Mouse (Mus musculus): Measurements from ENCODE around the gene Magi2.
"Not testable (repeated sequence)": the region's sequence is repeated elsewhere in the genome, so short reads cannot be mapped to it uniquely, and the experiment has no call there.

The Magi2 gene

DNA sequence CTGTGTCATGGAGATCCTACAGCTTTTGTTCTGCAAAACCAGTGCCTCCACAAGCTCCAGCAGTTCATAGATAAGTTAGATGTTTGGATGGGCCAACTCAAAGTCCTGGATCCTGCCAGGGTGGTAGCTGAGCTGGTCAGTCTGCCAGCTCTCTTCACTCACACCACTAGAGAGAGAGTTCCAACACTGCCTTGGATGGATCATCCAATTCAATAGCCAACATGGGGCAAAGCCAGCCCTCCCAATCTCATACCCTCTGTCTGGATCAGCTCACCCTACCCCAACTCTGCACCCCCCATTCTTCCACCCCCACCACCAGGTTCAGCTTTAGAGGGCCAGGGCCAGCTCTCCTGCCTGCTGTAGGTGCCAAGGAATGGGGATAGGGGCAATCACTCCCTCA is 235.7 kb downstream of the Magi2 start:
- no peak for DNase-seq (ENCODE audit: low spot score in 2 of 2)

DNA sequence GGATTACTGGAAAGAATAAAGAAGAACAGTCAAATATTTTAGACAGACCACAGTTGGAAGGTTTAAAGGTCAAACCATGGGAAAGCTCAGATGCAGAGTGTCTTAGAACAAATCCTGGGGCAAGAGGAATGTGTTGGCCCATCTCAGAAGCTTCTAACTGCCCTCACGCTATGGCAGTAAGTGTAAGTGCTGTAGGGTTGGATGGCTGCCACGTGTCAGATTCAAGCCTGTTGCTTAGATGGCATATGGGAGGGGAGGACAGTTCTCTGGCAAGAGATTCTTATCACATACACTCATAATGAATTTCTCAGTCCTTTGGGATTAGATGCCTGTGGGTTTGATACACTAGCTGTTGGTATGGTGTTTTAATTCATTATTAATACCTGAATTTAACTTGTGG is 238.5 kb downstream of the Magi2 start:
- no peak for DNase-seq (ENCODE audit: low spot score in 2 of 2)

DNA sequence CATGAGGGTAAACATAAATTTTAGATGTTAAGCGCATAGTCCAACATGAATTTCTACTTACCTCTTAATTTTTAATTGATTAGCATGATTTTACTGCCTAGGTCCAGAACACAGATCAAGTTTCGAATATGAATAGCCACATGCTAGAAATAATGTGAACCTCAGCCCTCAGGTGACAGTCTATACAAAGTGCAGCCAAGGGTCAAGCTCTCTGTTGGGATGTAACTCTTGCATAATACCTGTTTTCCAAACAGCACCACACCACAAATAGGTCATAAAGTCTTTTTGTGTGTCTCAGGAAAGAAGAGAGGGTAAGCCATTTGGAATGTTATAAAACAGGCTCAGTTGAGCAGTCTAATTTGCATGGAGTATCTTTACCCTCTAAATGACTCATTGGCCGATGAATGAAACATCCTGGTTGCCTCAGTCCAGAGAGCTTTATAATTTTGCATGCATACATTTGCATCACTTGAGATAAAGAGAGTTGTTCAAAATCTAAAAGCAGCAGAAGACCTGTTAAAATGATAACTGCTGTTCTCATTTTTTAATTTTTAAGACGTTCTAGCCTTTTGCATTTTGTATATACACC is 246.1 kb downstream of the Magi2 start:
- no peak for DNase-seq (ENCODE audit: low spot score in 2 of 2)

DNA sequence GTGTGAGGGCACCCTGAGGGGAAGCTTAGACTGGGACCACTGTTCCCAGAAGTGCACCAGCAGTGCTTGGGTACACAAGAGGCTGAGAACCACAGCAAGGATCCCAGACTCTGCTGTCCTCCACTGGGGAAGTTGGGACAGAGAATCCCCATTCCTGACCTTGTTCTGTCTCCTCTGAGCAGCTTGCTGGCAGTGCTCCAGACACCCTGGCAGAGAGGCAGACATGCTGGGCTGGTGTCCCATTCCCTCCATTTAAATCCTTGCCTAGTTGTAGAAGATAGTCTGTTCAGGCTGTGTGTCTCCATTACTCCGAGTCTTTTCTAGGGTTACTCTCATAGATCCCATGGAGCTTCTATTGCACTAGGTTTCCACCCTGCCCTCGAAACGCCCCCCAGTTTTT is 256.1 kb downstream of the Magi2 start:
- DNase-seq (ENCODE audit: low spot score in 2 of 2): peak in 1 of 2 experiments; percentile 16

DNA sequence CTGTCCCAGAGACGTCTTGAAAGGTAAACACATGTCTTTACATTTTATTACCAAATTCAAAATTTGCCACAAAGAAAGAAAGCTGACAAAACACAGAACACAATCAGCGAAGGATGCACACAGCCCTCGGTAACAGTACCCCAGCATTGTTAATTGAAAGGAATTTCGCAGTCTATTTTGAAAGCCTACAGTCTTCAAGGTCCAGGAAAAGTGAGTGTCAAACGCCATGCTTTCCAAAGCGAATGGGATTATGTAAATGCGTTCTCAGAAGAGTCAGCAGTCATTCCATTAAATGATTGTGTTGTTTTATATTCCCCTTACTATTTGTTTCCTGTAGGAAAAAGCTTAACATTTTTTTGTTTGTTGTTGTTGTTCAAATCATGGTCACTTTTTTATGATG is 261.1 kb downstream of the Magi2 start:
- no peak for DNase-seq (ENCODE audit: low spot score in 2 of 2)

DNA sequence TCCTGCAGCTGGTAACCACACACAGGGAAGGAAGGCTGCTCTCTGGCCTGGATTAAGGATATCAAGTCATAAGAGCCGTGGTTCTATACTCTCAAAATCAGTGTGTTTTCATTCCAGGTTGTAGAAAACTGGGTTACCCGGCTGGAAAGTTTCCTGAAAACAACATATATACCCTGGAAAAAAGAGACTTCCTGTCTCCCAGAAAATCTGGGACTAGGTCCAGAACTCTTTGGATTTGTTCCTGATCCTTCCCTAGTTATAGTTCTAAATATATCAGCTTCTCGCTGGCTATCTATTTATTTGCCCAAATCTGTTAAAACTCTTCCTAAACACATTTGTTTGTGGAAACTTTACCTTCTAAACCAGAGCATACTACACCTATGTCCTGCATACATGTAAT is 274.2 kb downstream of the Magi2 start:
- no peak for DNase-seq (ENCODE audit: low spot score in 2 of 2)

DNA sequence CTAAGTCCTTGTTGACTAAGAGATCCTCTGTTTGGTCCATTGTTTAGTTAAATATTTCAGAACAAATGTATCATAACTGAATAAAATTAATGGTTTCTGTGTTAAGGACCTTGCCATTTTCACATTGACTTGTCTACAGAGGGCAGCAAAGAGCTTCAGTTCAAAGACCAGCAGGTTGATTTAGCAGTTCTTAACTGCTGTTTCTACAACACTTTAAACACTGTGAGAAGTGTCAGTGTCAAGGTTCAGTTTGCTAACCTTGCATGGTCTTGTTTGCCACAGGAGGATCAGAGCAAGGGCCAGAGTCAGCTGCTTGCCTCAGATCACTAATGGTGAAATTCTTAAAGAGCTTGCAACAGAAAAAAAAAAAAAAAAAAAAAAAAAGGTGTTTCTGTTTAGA is 295.3 kb downstream of the Magi2 start:
- no peak for DNase-seq (ENCODE audit: low spot score in 2 of 2)

DNA sequence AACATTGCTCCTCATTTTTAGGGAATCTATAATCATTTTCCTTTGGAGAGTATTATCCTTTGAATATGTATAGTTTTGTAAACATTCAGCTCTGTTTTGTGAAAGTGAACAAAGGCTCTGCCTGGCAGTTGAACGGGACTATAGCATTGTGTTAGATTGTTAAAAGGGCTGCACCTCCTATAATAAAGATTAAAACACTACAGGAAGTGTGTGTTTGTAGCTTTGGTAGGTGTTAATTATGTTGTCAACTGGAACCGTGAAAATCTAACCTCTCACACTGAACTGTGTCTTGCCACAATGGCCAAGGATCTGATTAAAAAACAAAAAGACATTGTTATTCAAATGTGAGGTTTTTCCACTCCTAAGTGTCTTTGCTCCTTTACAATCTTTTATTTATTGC is 312.5 kb downstream of the Magi2 start:
- DNase-seq (ENCODE audit: low spot score in 2 of 2): no peak

DNA sequence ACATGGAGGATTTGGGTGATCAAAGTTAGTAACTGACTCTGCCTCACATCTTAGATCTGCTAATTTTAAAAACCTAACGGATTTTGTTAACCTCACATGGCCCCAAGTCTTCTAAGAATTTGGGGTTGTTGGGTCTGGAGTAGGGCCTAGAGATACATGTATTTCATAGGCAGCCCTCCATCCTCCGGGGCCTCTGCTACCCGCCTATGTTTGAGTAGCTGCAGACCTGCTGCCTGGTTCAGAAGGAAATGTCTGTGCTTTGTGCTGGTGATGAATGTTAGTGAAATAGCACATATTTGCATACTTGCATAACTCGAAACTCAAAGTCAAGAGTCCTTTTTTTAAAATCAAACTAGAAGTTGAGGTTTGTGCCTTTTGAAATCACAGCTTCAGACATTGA is 319.6 kb downstream of the Magi2 start:
- DNase-seq (ENCODE audit: low spot score in 2 of 2): no peak

DNA sequence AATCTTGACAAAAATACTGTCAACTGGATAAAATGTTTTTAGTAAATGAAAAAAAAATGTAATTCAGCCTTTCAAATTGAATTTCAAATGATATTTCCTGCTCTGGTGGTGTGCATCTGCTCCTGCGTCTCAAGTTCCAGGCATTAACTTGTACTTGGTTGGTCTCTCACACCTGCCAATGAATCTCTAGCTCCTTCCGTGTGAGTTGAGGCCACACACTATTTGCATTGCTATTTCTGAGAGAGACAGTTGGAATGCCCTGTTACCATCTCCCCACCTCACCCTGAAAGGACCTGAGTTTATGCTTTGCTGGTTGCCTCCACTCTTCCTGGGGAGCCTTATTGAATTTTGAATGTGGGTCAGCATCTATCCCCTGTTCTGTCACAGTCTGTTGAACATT is 320.1 kb downstream of the Magi2 start:
- no peak for DNase-seq (ENCODE audit: low spot score in 2 of 2)

DNA sequence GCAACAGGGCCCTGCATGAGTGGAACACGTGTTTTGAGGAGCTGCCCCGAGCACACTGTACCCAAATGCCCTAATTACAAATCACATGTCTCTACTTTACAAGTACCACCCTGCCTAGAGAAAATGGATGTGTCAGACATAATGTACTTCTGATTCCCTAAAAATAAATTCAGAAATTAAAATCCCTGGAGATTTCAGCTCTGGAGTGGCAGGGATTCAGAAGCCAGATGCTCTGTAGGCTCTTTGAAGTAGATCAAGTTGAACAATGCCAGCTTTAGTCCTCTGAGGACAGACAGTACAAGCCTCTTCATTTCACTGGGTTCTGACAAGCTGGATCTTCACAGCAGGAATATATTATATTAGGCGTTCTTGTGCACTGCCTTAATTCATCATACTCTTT is 326.7 kb downstream of the Magi2 start:
- no peak for DNase-seq (ENCODE audit: low spot score in 2 of 2)

DNA sequence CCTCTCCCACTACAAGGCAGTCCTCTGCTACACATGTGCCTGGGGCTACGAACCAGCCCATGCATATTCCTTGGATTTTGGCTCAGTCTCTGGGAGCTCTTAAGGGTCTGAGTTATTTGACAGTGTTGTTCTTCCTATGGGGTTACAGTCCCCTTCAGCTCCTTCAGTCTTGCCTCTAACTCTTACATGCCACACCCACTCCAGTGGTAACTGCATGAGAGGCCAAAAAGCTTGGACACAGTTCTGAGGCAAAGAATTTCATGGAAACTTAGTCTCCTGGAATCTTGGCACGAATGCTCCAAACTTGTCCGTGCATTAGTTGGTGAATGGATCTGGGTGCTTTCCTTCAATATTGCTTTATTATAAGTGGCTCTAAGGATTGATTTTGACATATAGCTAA is 338.8 kb downstream of the Magi2 start:
- no peak for DNase-seq (ENCODE audit: low spot score in 2 of 2)

DNA sequence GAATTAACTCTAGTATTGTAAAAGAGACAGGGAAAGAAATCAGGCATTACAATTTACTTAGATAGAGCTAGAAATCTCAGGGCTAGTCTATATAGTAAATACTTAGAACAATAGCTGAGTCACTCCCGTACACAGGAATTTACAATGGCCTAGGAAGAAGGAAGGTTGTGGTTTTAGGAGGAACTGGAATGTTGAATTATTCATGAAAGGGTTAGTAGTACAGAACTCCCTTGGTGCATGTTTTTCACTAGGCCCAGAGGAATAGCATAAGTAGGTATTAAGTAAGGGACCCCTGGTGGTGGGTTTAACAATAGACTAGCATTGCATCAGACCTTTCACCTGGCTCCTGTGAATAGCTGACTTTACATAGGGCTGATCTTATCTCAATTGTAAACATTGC is 339.3 kb downstream of the Magi2 start:
- DNase-seq (ENCODE audit: low spot score in 2 of 2): not testable (repeated sequence)

DNA sequence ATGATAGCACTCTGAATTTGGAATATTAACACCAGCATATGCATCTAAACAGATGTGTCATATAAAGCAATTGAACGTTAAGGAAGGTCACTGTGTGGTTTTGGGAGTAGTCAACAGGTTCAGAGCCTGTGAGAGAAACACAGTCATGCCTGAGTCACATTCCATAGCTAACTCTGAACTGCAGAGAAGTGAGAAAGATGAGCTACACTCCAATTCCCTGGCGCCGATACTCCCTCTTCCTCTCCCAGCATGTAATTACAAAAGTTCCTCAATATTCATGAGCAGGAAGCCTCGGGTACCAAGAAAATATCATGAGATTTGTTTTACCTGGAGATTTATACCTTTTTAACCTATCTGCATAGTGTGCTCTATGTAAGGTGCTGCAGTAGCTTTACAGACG is 380.9 kb downstream of the Magi2 start:
- DNase-seq (ENCODE audit: low spot score in 2 of 2): no peak

DNA sequence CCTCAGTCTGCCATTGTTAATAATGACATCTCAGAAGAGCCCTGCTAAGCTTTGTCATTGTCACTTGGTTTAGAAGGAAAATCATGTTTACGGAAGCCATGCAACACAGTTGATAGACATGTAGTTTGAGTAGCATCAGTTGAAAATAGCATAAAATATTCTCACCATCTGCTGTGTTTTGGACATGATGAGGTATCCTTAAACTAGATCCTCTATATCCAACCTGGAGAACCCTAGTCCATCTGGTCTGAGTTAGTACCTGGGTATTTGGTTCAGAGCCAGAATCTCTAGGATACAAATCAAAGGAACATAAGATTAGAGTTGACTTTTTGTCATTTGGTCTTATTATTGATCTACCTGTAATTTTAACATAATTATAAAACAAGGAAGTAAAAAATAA is 385.0 kb downstream of the Magi2 start:
- DNase-seq (ENCODE audit: low spot score in 2 of 2): no peak

DNA sequence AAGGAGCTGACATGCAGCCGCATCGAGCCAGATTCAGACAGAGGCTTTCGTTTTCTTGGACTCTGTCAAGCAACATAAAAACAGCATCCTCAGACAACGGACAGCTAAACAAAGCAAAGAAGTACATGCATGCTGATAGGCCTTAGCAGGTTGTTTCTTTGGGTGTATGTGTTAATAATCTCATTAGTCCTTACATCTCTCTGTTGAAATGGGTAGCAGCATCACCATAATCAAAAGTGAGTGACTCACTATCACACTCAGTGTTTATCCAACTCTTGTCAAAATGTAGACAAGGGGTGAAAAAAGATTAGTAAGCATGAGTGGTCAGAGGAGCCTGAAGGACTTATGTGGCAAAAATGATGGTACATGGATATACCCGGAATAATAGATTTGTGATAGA is 394.8 kb downstream of the Magi2 start:
- no peak for DNase-seq (ENCODE audit: low spot score in 2 of 2)

DNA sequence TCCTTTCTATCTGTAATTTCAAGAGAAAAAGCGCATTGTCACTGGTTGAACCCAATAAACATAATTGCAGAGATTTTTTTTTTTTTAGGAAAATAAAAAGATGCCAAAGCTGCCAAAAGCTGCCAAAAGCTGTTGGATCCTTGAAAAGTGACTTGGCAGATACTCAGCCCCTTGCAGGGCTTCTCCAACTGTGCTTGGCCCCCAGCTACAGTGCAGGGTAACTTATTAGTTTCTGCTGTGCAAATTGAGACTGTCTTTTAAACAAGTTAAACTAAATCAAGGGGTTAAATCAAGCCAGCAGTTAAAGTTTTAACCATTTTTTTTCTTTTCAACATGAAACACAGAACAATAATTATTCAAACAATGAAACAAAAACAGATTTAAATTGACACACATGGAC is 407.1 kb downstream of the Magi2 start:
- no peak for DNase-seq (ENCODE audit: low spot score in 2 of 2)

DNA sequence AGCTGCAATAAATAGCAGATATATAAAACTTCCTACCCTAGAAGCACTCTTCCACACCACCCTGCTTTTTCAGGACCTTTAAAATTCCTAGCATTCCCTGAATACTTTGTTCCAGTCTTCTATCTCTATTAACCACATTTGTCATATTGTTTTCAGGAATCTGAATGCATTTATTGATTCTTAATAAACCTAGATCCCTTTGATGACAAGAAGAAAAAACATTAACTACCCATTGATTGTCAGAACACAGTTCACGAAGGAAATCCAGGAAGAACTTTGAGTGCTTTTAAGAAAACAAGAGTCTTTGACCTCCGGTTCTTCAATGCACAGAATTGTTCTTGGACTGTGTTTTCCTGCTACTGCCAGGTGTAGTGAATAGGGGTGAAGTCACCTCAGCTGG is 411.0 kb downstream of the Magi2 start:
- no peak for DNase-seq (ENCODE audit: low spot score in 2 of 2)

DNA sequence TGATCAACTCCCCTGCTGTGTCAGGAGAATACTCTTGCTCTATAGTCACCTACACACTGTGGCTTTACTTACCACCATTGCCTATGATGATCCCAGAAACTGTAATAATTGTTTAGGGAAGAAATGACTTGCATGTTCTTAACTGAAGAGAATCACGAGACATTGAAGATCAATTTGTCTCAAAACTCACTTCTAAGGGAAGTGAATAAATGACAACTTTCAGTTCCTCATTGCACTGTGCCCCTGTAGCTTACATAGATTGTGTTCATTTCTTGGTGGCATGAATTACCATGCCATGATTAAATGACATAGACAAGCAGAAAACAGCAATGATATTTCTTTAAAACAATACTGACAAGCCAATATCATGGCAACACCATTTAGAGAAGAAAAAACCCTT is 429.1 kb downstream of the Magi2 start:
- DNase-seq (ENCODE audit: low spot score in 2 of 2): no peak

DNA sequence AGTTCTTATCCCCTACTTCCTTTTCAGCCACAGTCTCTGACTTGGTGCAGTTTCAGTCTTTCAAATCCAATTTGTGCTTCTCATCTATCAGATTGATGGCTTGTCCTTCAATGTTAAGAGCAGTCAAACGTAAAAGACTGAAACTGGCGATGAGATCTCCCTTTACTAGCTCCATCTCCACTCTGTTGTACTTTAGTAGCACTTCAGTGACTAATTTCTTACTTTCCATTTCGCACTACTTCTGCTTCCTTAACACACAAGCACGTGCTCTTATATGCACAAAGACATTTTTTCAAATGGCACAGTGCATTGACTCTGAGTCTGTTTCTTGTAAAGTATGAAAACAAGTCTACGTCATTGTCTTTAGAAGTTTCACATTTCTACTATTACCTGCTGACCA is 439.6 kb downstream of the Magi2 start:
- DNase-seq (ENCODE audit: low spot score in 2 of 2): no peak

DNA sequence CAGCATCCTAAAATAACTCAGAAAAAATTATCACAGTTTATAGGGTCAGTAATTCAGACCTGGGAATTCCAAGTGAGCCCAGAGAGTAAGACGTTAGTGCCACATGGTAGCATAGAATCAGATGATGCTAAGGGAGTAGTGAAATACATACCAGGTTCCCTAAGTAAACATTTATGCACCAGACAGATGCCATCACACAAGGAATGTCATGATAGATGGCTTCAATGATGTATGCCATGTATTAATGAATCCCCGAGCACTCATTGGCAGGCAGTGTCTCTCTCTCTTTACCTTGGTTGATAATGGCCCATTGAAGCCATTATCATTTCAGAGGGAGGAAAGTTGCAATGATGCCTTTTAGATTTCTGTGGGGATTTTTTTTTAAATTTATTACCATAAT is 490.5 kb downstream of the Magi2 start:
- no peak for DNase-seq (ENCODE audit: low spot score in 2 of 2)

DNA sequence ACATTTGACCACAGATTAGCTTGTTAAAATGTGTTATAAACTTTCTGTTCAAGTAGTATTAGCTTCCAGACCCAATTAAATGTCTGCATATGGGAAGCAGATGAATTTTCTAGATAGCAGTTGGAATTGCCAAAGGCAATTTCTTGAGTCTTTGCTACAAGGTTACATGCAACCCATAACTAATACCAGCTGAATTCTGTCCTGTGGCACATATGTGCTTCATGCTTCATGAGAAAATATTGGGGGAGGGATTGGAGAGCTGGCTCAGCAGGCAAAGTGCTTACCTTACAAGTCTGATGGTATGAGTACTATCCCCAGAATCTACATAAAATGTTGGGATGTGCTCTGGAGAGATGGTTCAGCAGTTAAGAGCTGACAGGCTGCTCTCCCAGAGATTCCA is 499.4 kb downstream of the Magi2 start:
- DNase-seq (ENCODE audit: low spot score in 2 of 2): no peak

DNA sequence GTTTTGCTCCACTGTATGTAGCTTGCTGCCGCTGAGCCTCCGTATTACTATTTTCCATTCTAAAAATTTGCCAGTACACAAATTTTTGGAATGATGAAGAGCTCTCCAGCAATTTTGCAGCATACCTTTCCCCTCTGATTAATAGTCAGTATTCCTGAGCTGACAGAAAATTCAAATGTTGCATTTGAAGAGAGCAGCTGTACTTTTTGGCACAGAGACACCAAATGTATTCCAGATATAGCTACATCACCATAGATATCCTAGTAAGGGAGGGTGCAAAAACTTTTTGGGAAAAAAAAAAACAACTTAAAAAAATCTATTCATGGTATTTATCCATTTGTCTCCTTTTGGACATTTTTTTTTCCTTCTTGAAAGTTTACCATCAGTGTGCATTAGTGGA is 518.5 kb downstream of the Magi2 start:
- no peak for DNase-seq (ENCODE audit: low spot score in 2 of 2)

DNA sequence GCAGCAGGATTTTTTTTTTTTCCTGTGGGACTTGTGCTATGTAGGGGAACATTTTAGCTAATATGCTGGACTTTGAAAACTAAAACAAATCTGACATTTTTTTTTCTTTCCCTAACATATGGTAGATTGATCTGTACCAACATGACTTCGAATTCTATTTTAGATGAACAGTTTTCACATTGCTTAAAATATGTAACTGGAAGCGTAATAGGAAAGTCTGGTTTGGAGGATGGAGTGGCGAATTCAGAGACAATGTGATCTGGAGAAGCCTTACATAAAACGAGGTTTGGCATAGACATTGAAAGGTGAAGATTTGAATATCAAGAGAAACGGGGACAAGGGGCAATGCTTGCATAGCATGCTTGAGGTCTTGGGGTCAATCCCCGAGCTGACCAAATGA is 519.1 kb downstream of the Magi2 start:
- DNase-seq (ENCODE audit: low spot score in 2 of 2): no peak
